In the genomic region with DNA sequence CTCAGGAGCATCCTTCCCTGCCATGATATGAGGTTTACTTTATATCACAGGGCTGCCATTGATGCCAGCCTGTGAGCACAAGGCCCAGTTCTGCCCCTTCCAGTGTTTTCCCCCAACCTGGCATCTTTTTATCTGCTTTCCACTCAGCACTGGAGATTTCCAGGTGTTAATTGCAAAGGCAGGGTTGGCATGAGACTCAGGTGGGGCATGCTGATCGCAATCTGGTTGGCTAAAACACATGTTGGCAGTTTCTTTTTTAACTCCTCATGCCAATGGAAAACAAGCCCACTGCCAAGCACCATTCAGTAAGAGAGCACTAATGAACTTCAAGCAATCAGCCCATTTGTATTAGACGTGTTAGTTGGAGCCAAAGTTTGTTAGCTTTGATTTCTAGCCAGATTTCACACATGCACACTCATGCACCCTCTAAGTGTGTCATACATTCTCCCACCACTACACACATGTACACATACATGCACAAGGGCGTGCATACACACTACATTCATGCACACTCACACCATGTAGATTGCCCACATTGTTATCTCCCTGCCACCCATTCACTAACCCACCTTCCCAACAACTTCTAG, we compare ENCODE assay signal across 22 mouse cellular contexts.
DNase-seq lines count a peak whose midpoint lies in the region; ATAC-seq lines count a peak whose summit lies in the region.
"Had no signal": no experiment of that assay in that cellular context is flagged by ENCODE, and none has a peak within 500 bp of the region (broad histone marks: within the 10 kb centered on the region; RNA-seq: fewer than 3 reads in every experiment).

No protein-coding gene starts in this region.

- peak; percentile 89 for ATAC-seq in forebrain, embryonic 15.5 days (replicated peaks)
- no peak for ATAC-seq in forebrain, embryonic 12.5 days (ENCODE audit: low FRiP score)
- ATAC-seq in megakaryocyte, adult 5-6 weeks (ENCODE audit: poor library complexity, severe bottlenecking), result no peak
- ATAC-seq: CD4-positive, CD25-positive, alpha-beta regulatory T cell, adult 4 months; intestine, embryonic 16.5 days had no signal

- no peaks in the 10 kb centered on the region for H3K36me3 ChIP-seq in forebrain, embryonic 15.5 days
- no peaks in the 10 kb centered on the region for H3K36me3 ChIP-seq in forebrain, embryonic 12.5 days (replicated peaks)
- H3K36me3 ChIP-seq: embryonic facial prominence, embryonic 12.5 days; G1E; heart, embryonic 10.5 days; hindbrain, embryonic 13.5 days had no signal

- DNase-seq in cerebellum, postnatal 10 days, result peak; percentile 36 to 42
- DNase-seq in cerebellum, adult 8-10 months, result no peak
- peak; percentile 9 to 75 for DNase-seq in layer of hippocampus, postnatal 14 days (ENCODE audit: low spot score in 2 of 2)
- no peak for DNase-seq in layer of hippocampus, adult 9-10 months (ENCODE audit: low spot score)
- DNase-seq: adrenal gland, adult 8-10 months; adrenal gland, postnatal 36 days; B cell, adult 2 months; cerebellum, adult 11-12 months; cerebellum, adult 9-11 months; gastrocnemius, postnatal 36 days; heart, adult 18-20 months; heart, postnatal 10 days; kidney, adult 2 months had no signal

- no peaks in the 10 kb centered on the region for H3K4me1 ChIP-seq in forebrain, embryonic 15.5 days
- no peaks in the 10 kb centered on the region for H3K4me1 ChIP-seq in forebrain, embryonic 12.5 days
- H3K4me1 ChIP-seq: embryonic facial prominence, embryonic 12.5 days; heart, embryonic 10.5 days; hindbrain, embryonic 13.5 days had no signal

- no peak overlapping the region for H3K4me2 ChIP-seq in forebrain, embryonic 15.5 days (replicated peaks)
- H3K4me2 ChIP-seq in forebrain, embryonic 12.5 days, result no peak overlapping the region
- H3K4me2 ChIP-seq: embryonic facial prominence, embryonic 12.5 days; hindbrain, embryonic 13.5 days had no signal

- H3K4me3 ChIP-seq in forebrain, embryonic 15.5 days, result no peak overlapping the region
- H3K4me3 ChIP-seq in forebrain, embryonic 12.5 days (replicated peaks), result no peak overlapping the region
- H3K4me3 ChIP-seq: embryonic facial prominence, embryonic 12.5 days; heart, embryonic 10.5 days; hindbrain, embryonic 13.5 days had no signal

- H3K9ac ChIP-seq in forebrain, embryonic 15.5 days (replicated peaks), result no peak overlapping the region
- no peak overlapping the region for H3K9ac ChIP-seq in forebrain, embryonic 12.5 days
- H3K9ac ChIP-seq: embryonic facial prominence, embryonic 12.5 days; hindbrain, embryonic 13.5 days had no signal

- WGBS in forebrain, embryonic 15.5 days, result 53% methylated on average over 3 of the region's 3 CpGs
- WGBS in forebrain, embryonic 12.5 days, result 78% methylated on average over 3 of the region's 3 CpGs

- H3K27me3 ChIP-seq in forebrain, embryonic 15.5 days, result no peaks in the 10 kb centered on the region
- H3K27me3 ChIP-seq in forebrain, embryonic 12.5 days, result no peaks in the 10 kb centered on the region
- H3K27me3 ChIP-seq: embryonic facial prominence, embryonic 12.5 days; hindbrain, embryonic 13.5 days had no signal

- no peak overlapping the region for H3K27ac ChIP-seq in forebrain, embryonic 15.5 days (replicated peaks)
- H3K27ac ChIP-seq in forebrain, embryonic 12.5 days, result no peak overlapping the region
- H3K27ac ChIP-seq: embryonic facial prominence, embryonic 12.5 days; heart, embryonic 10.5 days; hindbrain, embryonic 13.5 days had no signal

- H3K9me3 ChIP-seq in forebrain, embryonic 15.5 days, result no peaks in the 10 kb centered on the region
- no peaks in the 10 kb centered on the region for H3K9me3 ChIP-seq in forebrain, embryonic 12.5 days
- H3K9me3 ChIP-seq: embryonic facial prominence, embryonic 12.5 days; G1E; heart, embryonic 10.5 days; hindbrain, embryonic 13.5 days had no signal

Comparison
In these comparisons a context has a peak if more than half of its experiments do, and no peak if none do; other contexts are left out.
1. DNase-seq: peak in cerebellum, postnatal 10 days (2 of 2) and layer of hippocampus, postnatal 14 days (2 of 2); none in cerebellum, adult 8-10 months (single experiment) and layer of hippocampus, adult 9-10 months (single experiment).